Mouse (Mus musculus) cerebellum, adult 9-10 months (tissue): Measurements from ENCODE around the gene Dnajb5.
A peak's percentile ranks its signal among the peaks of the same experiment; 100 is the strongest.
"Not testable (repeated sequence)": the region's sequence is repeated elsewhere in the genome, so short reads cannot be mapped to it uniquely, and the experiment has no call there.

Source experiments
- DNase-seq: peaks from one replicate; pipeline ENCODE4 v3.0.0; 2022

Gene Dnajb5

GRCm38 (mm10) chr4:42973868-42974267 is 24.3 kb downstream of the Dnajb5 start:
- DNase-seq: no peak

- DNase-seq: no peak
Measured at GRCm38 (mm10) chr4:42978062-42978461, 28.4 kb downstream of the Dnajb5 start.

- not testable (repeated sequence) for DNase-seq
Measured at GRCm38 (mm10) chr4:42980467-42980866, 30.9 kb downstream of the Dnajb5 start.

- DNase-seq: no peak
Measured at GRCm38 (mm10) chr4:42988296-42988695, 38.7 kb downstream of the Dnajb5 start.

- no peak for DNase-seq
Measured at GRCm38 (mm10) chr4:42998022-42998421, 48.4 kb downstream of the Dnajb5 start.

- DNase-seq: peak; percentile 78
Measured at GRCm38 (mm10) chr4:42999451-43000140, 50.0 kb downstream of the Dnajb5 start.

- DNase-seq: peak; percentile 99
Measured at GRCm38 (mm10) chr4:43000141-43000986, 50.8 kb downstream of the Dnajb5 start, which contains the start of gene Vcp. Vcp (minus strand) TSS chr4:43000507.

GRCm38 (mm10) chr4:43001272-43001671 is 51.7 kb downstream of the Dnajb5 start:
- DNase-seq: no peak

- DNase-seq: no peak
Measured at GRCm38 (mm10) chr4:43002756-43003439, 53.3 kb downstream of the Dnajb5 start.

GRCm38 (mm10) chr4:43004951-43005350 is 55.3 kb downstream of the Dnajb5 start:
- DNase-seq: no peak

- DNase-seq: no peak
Measured at GRCm38 (mm10) chr4:43005765-43006164, 56.2 kb downstream of the Dnajb5 start.
